21 mouse cellular contexts compared by ENCODE assay signal in genomic region chr2:77143536-77143935, GRCm38 (mm10). TPM values are rescaled to one million over a fixed set of nuclear protein-coding genes. Genes with fewer than 3 reads are reported as not detected.
DNase-seq lines count a peak whose midpoint lies in the region; ATAC-seq and TF ChIP-seq lines count a peak whose summit lies in the region.
"Had no signal": no experiment of that assay in that cellular context is flagged by ENCODE, and none has a peak within 500 bp of the region (broad histone marks: within the 10 kb centered on the region; RNA-seq: fewer than 3 reads in every experiment).

No protein-coding gene starts in this region.

- H3K36me3 ChIP-seq in kidney, postnatal 0 days (ENCODE audit: insufficient read depth, low read length): no peaks in the 10 kb centered on the region
- H3K36me3 ChIP-seq in midbrain, embryonic 11.5 days (ENCODE audit: control insufficient read depth, insufficient read depth, low read length): no peaks in the 10 kb centered on the region
- no peaks in the 10 kb centered on the region for H3K36me3 ChIP-seq in midbrain, embryonic 16.5 days (ENCODE audit: control insufficient read depth, insufficient read depth, low read length)
- no peaks in the 10 kb centered on the region for H3K36me3 ChIP-seq in stomach, postnatal 0 days (ENCODE audit: control insufficient read depth, insufficient read depth, low read length)
- H3K36me3 ChIP-seq: embryonic facial prominence, embryonic 13.5 days; heart, embryonic 15.5 days; hindbrain, embryonic 10.5 days; hindbrain, embryonic 15.5 days had no signal

- no peak overlapping the region for H3K9ac ChIP-seq in kidney, postnatal 0 days (ENCODE audit: low read depth, low read length)
- H3K9ac ChIP-seq in midbrain, embryonic 11.5 days (ENCODE audit: low read length): no peak overlapping the region
- no peak overlapping the region for H3K9ac ChIP-seq in midbrain, embryonic 16.5 days (ENCODE audit: low read depth, low read length)
- H3K9ac ChIP-seq in stomach, postnatal 0 days (ENCODE audit: low read length): no peak overlapping the region
- H3K9ac ChIP-seq: embryonic facial prominence, embryonic 13.5 days; forebrain, embryonic 13.5 days; forebrain, postnatal 0 days; heart, embryonic 15.5 days; hindbrain, embryonic 15.5 days had no signal

- H3K27me3 ChIP-seq in kidney, postnatal 0 days (ENCODE audit: insufficient read depth, low read length): no peaks in the 10 kb centered on the region
- no peaks in the 10 kb centered on the region for H3K27me3 ChIP-seq in midbrain, embryonic 11.5 days (ENCODE audit: control insufficient read depth, insufficient read depth, low read length)
- H3K27me3 ChIP-seq in midbrain, embryonic 16.5 days (ENCODE audit: control insufficient read depth, insufficient read depth, low read depth, low read length): no peaks in the 10 kb centered on the region
- no peaks in the 10 kb centered on the region for H3K27me3 ChIP-seq in stomach, postnatal 0 days (ENCODE audit: control insufficient read depth, insufficient read depth, low read length)
- H3K27me3 ChIP-seq: embryonic facial prominence, embryonic 13.5 days; forebrain, embryonic 13.5 days; heart, embryonic 15.5 days; hindbrain, embryonic 15.5 days had no signal

- peak overlapping the region; percentile 1; the same call in 1 of the 2 replicates for H3K4me2 ChIP-seq in kidney, postnatal 0 days (ENCODE audit: low read length)
- no peak overlapping the region for H3K4me2 ChIP-seq in midbrain, embryonic 11.5 days
- no peak overlapping the region for H3K4me2 ChIP-seq in midbrain, embryonic 16.5 days (ENCODE audit: low read length)
- 0 out of 2 replicates have a peak overlapping the region, but pooled peaks have one; percentile 2 for H3K4me2 ChIP-seq in stomach, postnatal 0 days (replicated peaks; ENCODE audit: low read depth)
- H3K4me2 ChIP-seq: embryonic facial prominence, embryonic 13.5 days; forebrain, embryonic 13.5 days; heart, embryonic 11.5 days; heart, embryonic 15.5 days; hindbrain, embryonic 15.5 days had no signal

- H3K9me3 ChIP-seq in kidney, postnatal 0 days (replicated peaks; ENCODE audit: low read length): no peaks in the 10 kb centered on the region
- no peaks in the 10 kb centered on the region for H3K9me3 ChIP-seq in midbrain, embryonic 11.5 days (ENCODE audit: control insufficient read depth, low read length)
- H3K9me3 ChIP-seq in midbrain, embryonic 16.5 days (replicated peaks; ENCODE audit: control insufficient read depth, low read length, poor library complexity, severe bottlenecking): no peaks in the 10 kb centered on the region
- no peaks in the 10 kb centered on the region for H3K9me3 ChIP-seq in stomach, postnatal 0 days (ENCODE audit: control insufficient read depth, low read length)
- H3K9me3 ChIP-seq: embryonic facial prominence, embryonic 13.5 days; forebrain, embryonic 13.5 days; heart, embryonic 15.5 days; hindbrain, embryonic 10.5 days; hindbrain, embryonic 15.5 days had no signal

- no peak for TF ChIP-seq CTCF in kidney, postnatal 0 days (IDR thresholded peaks at IDR 0.05; ENCODE audit: low read depth)
- TF ChIP-seq CTCF in stomach, postnatal 0 days (IDR thresholded peaks at IDR 0.05; ENCODE audit: low read depth): no peak

- DNase-seq in adrenal gland, postnatal 10 days: peak; percentile 19
- DNase-seq in adrenal gland, postnatal 4 days (ENCODE audit: low spot score in 2 of 2): no peak
- peak; percentile 71 for DNase-seq in kidney, postnatal 0 days (ENCODE audit: low spot score)
- no peak for DNase-seq in kidney, postnatal 25 days
- peak; percentile 8 for DNase-seq in midbrain, embryonic 11.5 days (ENCODE audit: low spot score, missing footprints)
- DNase-seq in stomach, postnatal 0 days (ENCODE audit: low spot score): no peak
- no peak for DNase-seq in retina, embryonic 14.5 days (ENCODE audit: low spot score)
- DNase-seq: cerebellum, adult 11-12 months; cerebellum, adult 9-10 months; cerebellum, postnatal 25 days; forebrain, postnatal 0 days; gastrocnemius, postnatal 14 days; heart, adult 2 months; heart, postnatal 14 days had no signal

- 19% methylated on average over 6 of the region's 6 CpGs for WGBS in kidney, postnatal 0 days
- WGBS in midbrain, embryonic 11.5 days: 88% methylated on average over 6 of the region's 6 CpGs
- 77% methylated on average over 6 of the region's 6 CpGs for WGBS in midbrain, embryonic 16.5 days
- WGBS in stomach, postnatal 0 days: 27% methylated on average over 6 of the region's 6 CpGs

- H3K4me1 ChIP-seq in kidney, postnatal 0 days (replicated peaks; ENCODE audit: insufficient read depth, low read length): no peaks in the 10 kb centered on the region; the same call in 1 of the 2 replicates
- no peaks in the 10 kb centered on the region for H3K4me1 ChIP-seq in midbrain, embryonic 11.5 days (ENCODE audit: control insufficient read depth, insufficient read depth, low read length)
- H3K4me1 ChIP-seq in midbrain, embryonic 16.5 days (ENCODE audit: control insufficient read depth, insufficient read depth, low read length): no peaks in the 10 kb centered on the region; the same call in 1 of the 2 replicates
- H3K4me1 ChIP-seq in stomach, postnatal 0 days (replicated peaks; ENCODE audit: control insufficient read depth, insufficient read depth): no peaks in the 10 kb centered on the region
- H3K4me1 ChIP-seq: hindbrain, embryonic 10.5 days had no signal

- H3K4me3 ChIP-seq in kidney, postnatal 0 days (replicated peaks; ENCODE audit: low read depth, low read length): no peak overlapping the region
- H3K4me3 ChIP-seq in midbrain, embryonic 11.5 days (ENCODE audit: low read depth, low read length): no peak overlapping the region
- H3K4me3 ChIP-seq in midbrain, embryonic 16.5 days (ENCODE audit: low read depth, low read length): no peak overlapping the region
- H3K4me3 ChIP-seq in stomach, postnatal 0 days (ENCODE audit: low read depth, low read length): no peak overlapping the region
- H3K4me3 ChIP-seq: embryonic facial prominence, embryonic 13.5 days; forebrain, embryonic 13.5 days; heart, adult 2 months; heart, embryonic 15.5 days; hindbrain, embryonic 10.5 days; hindbrain, embryonic 15.5 days had no signal

- H3K27ac ChIP-seq in kidney, postnatal 0 days: no peak overlapping the region
- no peak overlapping the region for H3K27ac ChIP-seq in midbrain, embryonic 11.5 days (ENCODE audit: low read depth, low read length)
- H3K27ac ChIP-seq in midbrain, embryonic 16.5 days (ENCODE audit: low read length): no peak overlapping the region
- no peak overlapping the region for H3K27ac ChIP-seq in stomach, postnatal 0 days (replicated peaks)
- H3K27ac ChIP-seq: embryonic facial prominence, embryonic 13.5 days; forebrain, embryonic 13.5 days; heart, adult 2 months; heart, embryonic 15.5 days; hindbrain, embryonic 10.5 days; hindbrain, embryonic 15.5 days had no signal

- no peak for ATAC-seq in kidney, postnatal 0 days (replicated peaks; ENCODE audit: low FRiP score, low read depth)
- ATAC-seq in midbrain, embryonic 11.5 days (ENCODE audit: low FRiP score): no peak
- ATAC-seq in midbrain, embryonic 16.5 days: no peak
- ATAC-seq in stomach, postnatal 0 days (ENCODE audit: low FRiP score, low TSS enrichment): no peak
- ATAC-seq: forebrain, embryonic 13.5 days; forebrain, postnatal 0 days had no signal

- TF ChIP-seq EP300 in stomach, postnatal 0 days (optimal IDR thresholded peaks at IDR 0.05): no peak

RNA-seq across cellular contexts. Expression of gene Ccdc141, which starts 26.9 kb away (rescaled TPM):
- 10 to 100 TPM; 12.4 to 13.1 TPM for total RNA-seq in adrenal gland, postnatal 10 days (2021)
- total RNA-seq in adrenal gland, postnatal 4 days (2021): 10 to 100 TPM; 19.3 to 21.7 TPM
- polyA plus RNA-seq in kidney, postnatal 0 days (2015; fragmentation: Nextera tagmentation; extraction: Ambion mirVana): 12.7 and 12.9 TPM in 2 replicates
- 2.5 and 4.4 TPM in 2 replicates for polyA plus RNA-seq in midbrain, embryonic 11.5 days (2014; fragmentation: Nextera tagmentation; extraction: Ambion mirVana)
- polyA plus RNA-seq in midbrain, embryonic 16.5 days (2015; fragmentation: Nextera tagmentation; extraction: Ambion mirVana): 7.1 and 8.5 TPM in 2 replicates
- 5.6 and 6.7 TPM in 2 replicates for polyA plus RNA-seq in stomach, postnatal 0 days (2015; fragmentation: Nextera tagmentation; extraction: Ambion mirVana)

Comparison
In these comparisons a context has a peak if more than half of its experiments do, and no peak if none do; other contexts are left out.
1. DNase-seq: peak in adrenal gland, postnatal 10 days (single experiment), kidney, postnatal 0 days (single experiment) and midbrain, embryonic 11.5 days (single experiment); none in adrenal gland, postnatal 4 days (0 of 2), kidney, postnatal 25 days (0 of 2), stomach, postnatal 0 days (single experiment) and retina, embryonic 14.5 days (single experiment).
2. H3K4me2 ChIP-seq: peak in kidney, postnatal 0 days (single experiment) and stomach, postnatal 0 days (single experiment); none in midbrain, embryonic 11.5 days (single experiment) and midbrain, embryonic 16.5 days (single experiment).